22 mouse cellular contexts compared by ENCODE assay signal in the genomic region with DNA sequence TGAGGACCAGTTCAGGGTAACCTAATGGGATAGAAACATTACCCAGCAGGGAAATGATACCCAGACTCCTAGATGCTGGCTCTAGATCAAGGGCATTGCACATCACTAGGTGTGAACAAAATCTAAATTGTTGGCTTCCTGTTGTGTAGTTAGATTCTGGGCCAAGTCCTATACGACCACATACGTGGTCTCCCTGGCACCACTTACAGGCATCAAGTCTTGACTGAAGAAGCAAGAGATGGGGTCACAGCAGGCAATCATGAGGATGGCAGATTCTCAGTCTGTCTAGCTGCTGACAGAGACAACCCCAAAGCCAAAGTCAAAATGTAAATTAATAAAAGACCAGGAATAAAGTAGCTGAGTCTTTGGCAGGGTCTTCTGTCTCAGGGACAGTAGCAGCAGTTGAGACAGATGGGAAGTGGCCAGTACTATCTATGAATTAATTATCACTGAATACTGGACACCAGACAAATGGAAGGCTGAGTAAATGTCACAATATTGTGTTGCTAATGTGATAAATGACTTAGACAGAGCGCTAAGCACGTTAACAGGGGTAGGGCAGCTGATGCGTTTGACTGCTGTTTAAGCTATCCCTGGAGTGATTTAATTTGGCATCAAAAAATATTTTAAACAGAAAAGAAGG. TPM values are rescaled to one million over a fixed set of nuclear protein-coding genes. Genes with fewer than 3 reads are reported as not detected.
DNase-seq lines count a peak whose midpoint lies in the region; ATAC-seq and TF ChIP-seq lines count a peak whose summit lies in the region.
"Had no signal": no experiment of that assay in that cellular context is flagged by ENCODE, and none has a peak within 500 bp of the region (broad histone marks: within the 10 kb centered on the region; RNA-seq: fewer than 3 reads in every experiment).

No protein-coding gene starts in this region.

- H3K9ac ChIP-seq in forebrain, embryonic 14.5 days (ENCODE audit: low read length), result no peak overlapping the region
- H3K9ac ChIP-seq: embryonic facial prominence, embryonic 12.5 days; heart, embryonic 13.5 days; stomach, embryonic 15.5 days had no signal

- H3K4me1 ChIP-seq in forebrain, embryonic 14.5 days (ENCODE audit: control insufficient read depth, insufficient read depth, low read length), result peaks cover 10% of the 10 kb centered on the region; the same call in 1 of the 2 replicates
- peaks cover 32% of the 10 kb centered on the region for H3K4me1 ChIP-seq in forebrain, embryonic 10.5 days
- H3K4me1 ChIP-seq in bone marrow, adult 2 months (ENCODE audit: control insufficient read depth, insufficient read depth, low read length), result peaks cover 6% of the 10 kb centered on the region

- no peak overlapping the region for H3K27ac ChIP-seq in forebrain, embryonic 14.5 days (ENCODE audit: low read depth, low read length)
- H3K27ac ChIP-seq in forebrain, embryonic 10.5 days, result no peak overlapping the region
- H3K27ac ChIP-seq in bone marrow, adult 2 months (ENCODE audit: control insufficient read depth, insufficient read depth, low read depth, low read length, poor library complexity), result peak overlapping the region; percentile 15; the same call in 1 of the 2 replicates
- H3K27ac ChIP-seq: embryonic facial prominence, embryonic 12.5 days; heart, adult 2 months; heart, embryonic 13.5 days; macrophage; midbrain, embryonic 10.5 days; stomach, embryonic 15.5 days had no signal

- ATAC-seq in forebrain, embryonic 14.5 days, result peak; percentile 72
- ATAC-seq: lung, postnatal 0 days; Patski had no signal

- no peaks in the 10 kb centered on the region for H3K9me3 ChIP-seq in forebrain, embryonic 14.5 days (replicated peaks; ENCODE audit: control insufficient read depth, low read length)
- H3K9me3 ChIP-seq in forebrain, embryonic 10.5 days, result no peaks in the 10 kb centered on the region
- H3K9me3 ChIP-seq: embryonic facial prominence, embryonic 12.5 days; G1E; heart, embryonic 13.5 days; midbrain, embryonic 10.5 days; stomach, embryonic 15.5 days had no signal

- TF ChIP-seq POLR2A in bone marrow, adult 2 months (IDR thresholded peaks at IDR 0.05; ENCODE audit: borderline replicate concordance, control insufficient read depth, low read depth, low read length), result no peak

- TF ChIP-seq CTCF in bone marrow, adult 2 months (IDR thresholded peaks at IDR 0.05; ENCODE audit: control insufficient read depth, insufficient read depth, low read length), result no peak

- intact Hi-C loops in left cerebral cortex, postnatal 4 days (cut with DNase I), result no loop called here

- no peaks in the 10 kb centered on the region for H3K36me3 ChIP-seq in forebrain, embryonic 14.5 days (ENCODE audit: control insufficient read depth, insufficient read depth, low read length)
- H3K36me3 ChIP-seq in forebrain, embryonic 10.5 days (replicated peaks), result no peaks in the 10 kb centered on the region
- H3K36me3 ChIP-seq: embryonic facial prominence, embryonic 12.5 days; G1E; heart, embryonic 13.5 days; midbrain, embryonic 10.5 days; stomach, embryonic 15.5 days had no signal

- peak; percentile 72 for DNase-seq in forebrain, embryonic 14.5 days (ENCODE audit: low spot score)
- no peak for DNase-seq in forebrain, embryonic 10.5 days (ENCODE audit: extremely low spot score, low spot score)
- peak; percentile 85 for DNase-seq in left cerebral cortex, postnatal 4 days
- DNase-seq in left cerebral cortex, adult 8-10 months (ENCODE audit: low spot score in 2 of 2), result no peak
- peak; percentile 6 for DNase-seq in mesoderm, embryonic 11.5 days (ENCODE audit: low read depth, low spot score)
- DNase-seq in ovary, postnatal 10 days (ENCODE audit: low spot score), result no peak
- DNase-seq: adrenal gland, adult 8-10 months; cerebellum, adult 9-10 months; gastrocnemius, postnatal 36 days; heart, adult 2 months; heart, postnatal 14 days; kidney, adult 18-20 months; thymus, postnatal 25 days had no signal

- WGBS in forebrain, embryonic 14.5 days, result 39% methylated on average over 5 of the region's 5 CpGs
- 88% methylated on average over 5 of the region's 5 CpGs for WGBS in forebrain, embryonic 10.5 days
- WGBS in bone marrow, adult 2 months, result 63% methylated on average over 5 of the region's 5 CpGs

- no peak overlapping the region for H3K4me3 ChIP-seq in forebrain, embryonic 14.5 days (ENCODE audit: low read depth, low read length)
- H3K4me3 ChIP-seq in forebrain, embryonic 10.5 days, result no peak overlapping the region
- no peak overlapping the region for H3K4me3 ChIP-seq in bone marrow, adult 2 months (replicated peaks; ENCODE audit: control insufficient read depth, low read depth, low read length)
- H3K4me3 ChIP-seq: embryonic facial prominence, embryonic 12.5 days; heart, adult 2 months; heart, embryonic 13.5 days; midbrain, embryonic 10.5 days; stomach, embryonic 15.5 days had no signal

- H3K27me3 ChIP-seq in forebrain, embryonic 14.5 days (replicated peaks; ENCODE audit: control insufficient read depth, insufficient read depth, low read length), result no peaks in the 10 kb centered on the region
- H3K27me3 ChIP-seq in forebrain, embryonic 10.5 days (ENCODE audit: poor library complexity, severe bottlenecking), result no peaks in the 10 kb centered on the region
- H3K27me3 ChIP-seq: embryonic facial prominence, embryonic 12.5 days; heart, embryonic 13.5 days; Patski; stomach, embryonic 15.5 days had no signal

- no peak overlapping the region for H3K4me2 ChIP-seq in forebrain, embryonic 14.5 days (ENCODE audit: low read length)
- H3K4me2 ChIP-seq: embryonic facial prominence, embryonic 12.5 days; heart, embryonic 13.5 days; stomach, embryonic 15.5 days had no signal

RNA-seq across cellular contexts. Expression of a gene that starts 58.7 kb away (rescaled TPM):
- 16.3 and 17.4 TPM in 2 replicates for polyA plus RNA-seq in forebrain, embryonic 14.5 days (2014; fragmentation: Nextera tagmentation; extraction: Ambion mirVana)
- 21.8 and 22.3 TPM in 2 replicates for polyA plus RNA-seq in forebrain, embryonic 10.5 days (2016; fragmentation: Nextera tagmentation; extraction: Ambion mirVana)
- total RNA-seq in left cerebral cortex, postnatal 4 days (2021), result 10 to 100 TPM; 82.8 to 83.3 TPM
- total RNA-seq in left cerebral cortex, adult 8-10 months (2022), result 10 to 100 TPM; 36.6 to 40.7 (median 39.0) TPM
- polyA plus RNA-seq in bone marrow, adult 2 months (2011; ENCODE audit: insufficient read depth, insufficient read length, low replicate concordance, missing spikeins), result 3.0 and 4.5 TPM in 2 replicates
- polyA plus RNA-seq: G1E had no signal

Comparison
In these comparisons a context has a peak if more than half of its experiments do, and no peak if none do; other contexts are left out.
1. DNase-seq: peak in forebrain, embryonic 14.5 days (single experiment), left cerebral cortex, postnatal 4 days (single experiment) and mesoderm, embryonic 11.5 days (single experiment); none in forebrain, embryonic 10.5 days (single experiment), left cerebral cortex, adult 8-10 months (0 of 2) and ovary, postnatal 10 days (single experiment).